Mouse (Mus musculus) induced T-regulatory cell, adult 2 months (primary cell): Measurements from ENCODE around the gene Spata45.
A peak's percentile ranks its signal among the peaks of the same experiment; 100 is the strongest.

Source experiments
- DNase-seq: peaks from one replicate; pipeline ENCODE4 v3.0.0-alpha.2; 2012; ENCODE audit warnings: low read depth

Spata45 gene

GRCm38 (mm10) chr1:191084951-191085559, 48.6 kb downstream of the Spata45 start:
- peak; percentile 70 for DNase-seq

- no peak for DNase-seq
These were observed 49.2 kb downstream of the Spata45 start for GRCm38 (mm10) chr1:191085597-191085996.

- no peak for DNase-seq
These were observed 50.0 kb downstream of the Spata45 start for GRCm38 (mm10) chr1:191086304-191086878.

- DNase-seq = no peak
These were observed 50.5 kb downstream of the Spata45 start for GRCm38 (mm10) chr1:191086960-191087359.

GRCm38 (mm10) chr1:191087955-191088354, 51.5 kb downstream of the Spata45 start:
- DNase-seq = no peak

GRCm38 (mm10) chr1:191089355-191089754, 52.9 kb downstream of the Spata45 start:
- no peak for DNase-seq

- DNase-seq = no peak
These were observed 55.6 kb downstream of the Spata45 start for GRCm38 (mm10) chr1:191092050-191092449.
